ENCODE assay signal across 17 mouse cellular contexts in genomic region chr11:29350891-29351290, GRCm38 (mm10).
"Had no signal": no experiment of that assay in that cellular context is flagged by ENCODE, and none has a peak within 500 bp of the region (broad histone marks: within the 10 kb centered on the region; RNA-seq: fewer than 3 reads in every experiment).

No protein-coding gene starts in this region.

- H3K4me3 ChIP-seq: kidney, embryonic 15.5 days; limb, embryonic 15.5 days; liver, embryonic 13.5 days; lung, embryonic 15.5 days; megakaryocyte, embryonic 14.5 days; midbrain, embryonic 12.5 days; myocyte; neural tube, embryonic 15.5 days had no signal

- H3K9me3 ChIP-seq: kidney, embryonic 15.5 days; limb, embryonic 15.5 days; liver, embryonic 13.5 days; lung, embryonic 15.5 days; megakaryocyte, embryonic 14.5 days; midbrain, embryonic 12.5 days; neural tube, embryonic 15.5 days had no signal

- H3K4me2 ChIP-seq: kidney, embryonic 15.5 days; limb, embryonic 15.5 days; liver, embryonic 13.5 days; lung, embryonic 15.5 days; midbrain, embryonic 12.5 days; neural tube, embryonic 15.5 days had no signal

- H3K9ac ChIP-seq: kidney, embryonic 15.5 days; limb, embryonic 15.5 days; liver, embryonic 13.5 days; liver, postnatal 0 days; lung, embryonic 15.5 days; midbrain, embryonic 12.5 days; neural tube, embryonic 15.5 days had no signal

- ATAC-seq: liver, postnatal 0 days had no signal

- H3K4me1 ChIP-seq: kidney, embryonic 15.5 days; limb, embryonic 15.5 days; lung, embryonic 15.5 days; midbrain, embryonic 12.5 days; neural tube, embryonic 15.5 days had no signal

- H3K36me3 ChIP-seq: kidney, embryonic 15.5 days; limb, embryonic 15.5 days; liver, embryonic 13.5 days; lung, embryonic 15.5 days; midbrain, embryonic 12.5 days; neural tube, embryonic 15.5 days had no signal

- H3K27me3 ChIP-seq: kidney, embryonic 15.5 days; limb, embryonic 15.5 days; liver, embryonic 13.5 days; lung, embryonic 15.5 days; megakaryocyte, embryonic 14.5 days; midbrain, embryonic 12.5 days; neural tube, embryonic 15.5 days had no signal

- DNase-seq: kidney, postnatal 14 days; liver, embryonic 13.5 days; liver, postnatal 0 days; lung, postnatal 14 days; right cerebral cortex, adult 18-20 months; right cerebral cortex, postnatal 25 days; thymus, adult 18-20 months; thymus, postnatal 25 days had no signal

- H3K27ac ChIP-seq: kidney, embryonic 15.5 days; limb, embryonic 15.5 days; liver, embryonic 13.5 days; lung, embryonic 15.5 days; macrophage; midbrain, embryonic 12.5 days; neural tube, embryonic 15.5 days; stomach, postnatal 0 days had no signal
